Mouse (Mus musculus) thymus, postnatal 36 days (tissue): ENCODE measurements around the gene Tnfrsf23.
"Not testable (repeated sequence)": the region's sequence is repeated elsewhere in the genome, so short reads cannot be mapped to it uniquely, and the experiment has no call there.

Experiments used
- DNase-seq, 2 experiments: peaks; one replicate each; pipeline ENCODE4 v3.0.0; 2022; ENCODE audit warnings: mixed read lengths in 2 of 2

Gene Tnfrsf23

DNA sequence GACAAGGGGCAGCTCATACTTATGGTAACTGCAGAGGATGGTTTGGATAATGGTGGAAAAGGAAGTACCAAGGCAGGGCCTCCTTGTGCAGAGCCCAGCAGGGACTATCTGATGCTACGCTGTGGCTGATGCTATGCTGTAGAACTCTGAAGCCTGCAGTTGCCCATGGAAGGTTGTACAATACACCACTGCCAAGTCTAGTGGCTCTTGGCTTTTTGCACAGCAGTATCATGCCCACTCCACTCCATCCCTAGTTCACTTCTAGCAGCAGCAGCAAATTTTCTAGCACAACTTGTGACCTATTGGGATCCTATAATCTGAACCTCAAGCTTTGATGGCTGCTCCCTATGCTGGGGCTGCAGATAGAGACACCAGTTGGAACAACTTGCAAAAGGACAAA lies 4.1 kb downstream of the Tnfrsf23 start:
- DNase-seq: no peak

DNA sequence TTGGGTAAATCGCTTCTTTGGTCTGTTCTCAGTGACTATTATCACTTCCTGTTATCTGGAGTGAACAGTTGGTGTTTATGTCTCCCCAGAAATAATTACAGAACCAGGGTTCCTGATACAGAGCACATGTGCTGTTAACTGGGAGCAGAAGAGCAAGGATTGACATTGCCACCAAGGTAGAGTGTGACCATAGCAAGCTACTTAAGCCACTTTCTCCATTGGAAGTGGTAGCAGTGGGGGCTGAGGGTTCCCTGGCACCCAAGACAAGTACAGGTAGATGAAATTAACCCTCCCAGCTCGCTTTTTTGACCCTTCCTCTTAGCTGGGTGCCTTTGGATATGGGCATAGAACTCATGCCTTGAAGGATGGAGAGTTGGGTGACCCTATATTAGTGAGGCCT lies 4.8 kb downstream of the Tnfrsf23 start:
- not testable (repeated sequence) for DNase-seq

DNA sequence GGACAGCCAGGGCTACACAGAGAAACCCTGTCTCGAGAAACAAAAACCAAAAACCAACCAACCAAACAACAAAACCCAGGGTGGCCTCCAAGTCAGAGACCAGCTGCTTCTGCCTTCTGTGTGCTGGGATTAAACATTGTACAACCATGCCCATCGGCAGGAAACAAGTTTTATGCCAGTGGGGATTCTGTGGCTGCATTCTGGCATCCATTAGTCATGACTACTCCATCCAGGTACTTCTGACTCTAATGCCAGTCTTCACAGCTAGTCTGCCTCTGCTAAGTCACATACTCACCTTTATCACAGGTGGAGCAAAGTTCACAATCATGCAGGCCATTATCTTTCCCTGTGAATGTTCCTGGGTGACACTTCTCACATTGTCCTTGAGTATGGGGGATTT lies 6.0 kb downstream of the Tnfrsf23 start:
- not testable (repeated sequence) for DNase-seq

DNA sequence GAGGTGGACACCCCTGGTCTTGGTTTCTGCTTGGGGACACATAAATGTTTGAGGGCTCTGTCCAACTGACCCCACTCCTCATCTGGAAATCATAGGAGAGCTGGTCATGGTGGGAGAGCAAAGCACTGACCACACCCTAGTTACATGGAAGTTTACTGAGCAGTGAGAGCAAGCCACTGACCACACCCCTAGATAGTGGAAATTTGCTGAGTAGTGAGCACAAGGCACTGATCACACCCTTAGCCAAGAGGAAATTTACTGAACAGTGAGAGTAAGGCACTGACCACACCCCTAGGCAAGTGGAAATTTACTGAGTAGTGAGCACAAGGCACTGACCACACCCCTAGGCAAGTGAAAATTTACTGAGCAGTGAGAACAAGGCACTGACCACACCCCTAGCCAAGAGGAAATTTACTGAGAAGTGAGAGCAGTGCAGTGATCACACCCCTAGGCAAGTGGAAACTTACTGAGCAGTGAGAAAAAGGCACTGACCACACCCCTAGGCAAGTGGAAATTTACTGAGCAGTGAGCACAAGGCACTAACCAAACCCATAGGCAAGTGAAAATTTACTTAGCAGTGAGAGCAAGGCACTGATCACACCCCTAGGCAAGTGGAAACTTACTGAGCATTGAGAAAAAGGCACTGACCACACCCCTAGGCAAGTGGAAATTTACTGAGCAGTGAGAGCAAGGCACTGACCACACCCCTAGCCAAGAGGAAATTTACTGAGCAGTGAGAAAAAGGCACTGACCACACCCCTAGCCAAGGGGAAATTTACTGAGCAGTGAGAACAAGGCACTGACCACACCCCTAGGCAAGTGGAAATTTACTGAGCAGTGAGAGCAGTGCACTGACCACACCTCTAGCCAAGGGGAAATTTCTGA lies 19.0 kb downstream of the Tnfrsf23 start:
- no peak for DNase-seq

DNA sequence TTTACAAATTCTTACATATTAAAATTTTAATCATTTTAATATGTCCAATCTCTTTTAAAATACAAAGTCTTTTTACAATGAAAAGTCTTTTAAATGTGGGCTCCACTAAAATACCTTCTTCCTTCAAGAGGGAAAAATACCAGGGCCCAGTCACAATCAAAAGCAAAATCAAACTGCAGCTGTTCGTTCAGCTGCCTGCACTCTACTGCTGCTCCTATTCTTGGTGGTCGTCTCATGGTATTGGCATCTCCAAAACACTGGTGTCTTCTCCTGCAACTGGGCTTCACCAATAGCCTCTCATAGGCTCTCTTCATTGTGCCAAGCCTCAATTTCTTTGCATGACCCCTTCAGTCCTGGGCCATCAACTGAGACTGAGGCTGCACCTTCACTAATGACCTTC lies 22.2 kb downstream of the Tnfrsf23 start:
- DNase-seq: no peak

DNA sequence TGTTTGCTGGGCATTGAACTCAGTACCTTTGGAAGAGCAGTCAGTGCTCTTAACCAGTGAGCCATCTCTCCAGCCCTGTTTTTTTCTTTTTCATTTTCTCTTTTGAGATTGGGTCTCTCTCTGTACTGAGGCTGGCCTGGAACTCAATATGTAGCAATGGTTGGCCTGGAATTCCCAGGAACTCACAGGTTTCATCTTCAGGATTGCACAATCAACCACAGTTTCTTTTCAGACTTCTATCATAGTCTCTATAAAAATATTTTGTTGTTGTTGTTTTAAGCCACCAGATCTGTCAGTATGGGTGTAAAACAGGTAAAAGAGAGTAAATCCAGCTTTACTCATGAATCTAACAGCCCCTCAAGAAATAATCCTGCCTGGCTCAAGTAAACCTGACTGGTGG lies 24.9 kb downstream of the Tnfrsf23 start:
- DNase-seq: no peak

DNA sequence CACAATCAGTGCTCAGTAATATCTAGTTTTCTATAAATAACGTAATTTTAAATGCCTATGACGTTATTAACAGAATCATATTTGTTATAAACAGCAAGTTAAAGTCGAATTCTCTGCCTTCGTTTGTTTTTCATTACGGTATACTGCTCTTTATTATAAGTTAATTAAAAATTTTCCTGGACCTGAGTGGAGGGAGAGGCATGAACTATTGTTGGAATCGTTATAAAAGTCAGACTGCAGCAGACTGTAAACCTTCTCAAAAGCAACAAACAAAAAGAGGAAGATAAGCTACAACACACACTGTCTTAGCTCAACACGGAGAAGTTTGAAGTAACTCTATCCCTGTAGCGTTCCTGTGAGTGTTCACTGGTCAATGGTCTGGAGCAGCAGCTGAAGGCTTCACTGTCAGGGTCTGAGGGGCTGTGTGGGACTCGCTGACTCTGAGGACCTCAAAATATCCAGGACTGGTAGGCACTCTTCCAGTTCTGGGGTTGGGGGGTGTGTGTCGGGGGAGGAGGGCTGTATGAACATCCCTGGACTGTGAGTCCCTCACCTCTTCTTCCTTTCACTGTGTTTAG lies 35.8 kb downstream of the Tnfrsf23 start:
- DNase-seq: not testable (repeated sequence)

DNA sequence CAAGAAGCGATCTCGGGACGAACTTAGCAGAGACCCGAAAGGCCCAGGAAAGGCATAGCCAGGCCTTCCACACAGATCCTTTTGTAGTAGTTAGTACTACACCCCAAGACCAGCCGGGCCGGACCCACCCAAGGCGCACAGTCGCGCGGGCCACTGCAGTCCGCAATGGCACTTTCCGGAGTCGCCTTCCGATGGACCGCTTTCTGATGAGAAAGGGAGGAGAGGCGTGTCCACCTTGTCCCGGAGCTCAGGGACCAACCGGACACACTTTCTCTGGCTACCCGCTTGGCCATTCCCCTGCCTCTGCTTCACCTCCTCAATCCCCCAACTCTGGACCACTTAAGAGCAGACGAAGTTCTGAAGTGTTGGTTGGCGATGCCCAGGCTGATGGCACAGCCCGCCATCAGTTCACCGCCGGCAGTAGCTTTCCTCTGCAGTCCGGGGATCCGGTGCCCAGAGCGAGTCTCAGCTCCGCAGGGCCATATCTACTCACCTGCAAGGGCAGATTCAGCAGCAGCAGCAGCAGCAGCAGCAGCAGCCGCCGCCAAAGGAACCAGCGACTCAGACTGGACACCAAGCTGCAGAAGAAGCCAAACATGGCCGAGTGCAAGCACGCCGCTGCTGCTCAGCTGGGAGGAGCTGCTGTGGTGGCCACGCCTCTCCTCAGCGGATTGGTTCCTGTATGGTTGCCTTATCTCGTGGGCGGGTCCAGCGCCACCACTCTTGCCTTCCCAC lies 36.5 kb downstream of the Tnfrsf23 start, which contains the start of gene Tnfrsf22:
Gene Tnfrsf22, minus strand, starts transcription at position 628 of the 735 bp plus-strand sequence.
- peak; percentile 76 to 80 for DNase-seq

DNA sequence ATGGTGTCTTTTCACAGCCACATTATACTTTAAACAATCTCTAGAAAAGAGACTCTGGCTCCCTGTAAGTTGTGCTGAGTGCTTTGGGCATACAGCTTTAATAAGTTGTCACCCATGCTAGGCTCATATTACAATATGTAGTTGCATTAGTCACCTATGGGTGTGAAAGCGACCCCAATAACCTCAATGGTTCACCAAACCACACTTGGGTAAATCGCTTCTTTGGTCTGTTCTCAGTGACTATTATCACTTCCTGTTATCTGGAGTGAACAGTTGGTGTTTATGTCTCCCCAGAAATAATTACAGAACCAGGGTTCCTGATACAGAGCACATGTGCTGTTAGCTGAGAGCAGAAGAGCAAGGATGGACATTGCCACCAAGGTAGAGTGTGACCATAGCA lies 41.7 kb downstream of the Tnfrsf23 start:
- DNase-seq: not testable (repeated sequence)

DNA sequence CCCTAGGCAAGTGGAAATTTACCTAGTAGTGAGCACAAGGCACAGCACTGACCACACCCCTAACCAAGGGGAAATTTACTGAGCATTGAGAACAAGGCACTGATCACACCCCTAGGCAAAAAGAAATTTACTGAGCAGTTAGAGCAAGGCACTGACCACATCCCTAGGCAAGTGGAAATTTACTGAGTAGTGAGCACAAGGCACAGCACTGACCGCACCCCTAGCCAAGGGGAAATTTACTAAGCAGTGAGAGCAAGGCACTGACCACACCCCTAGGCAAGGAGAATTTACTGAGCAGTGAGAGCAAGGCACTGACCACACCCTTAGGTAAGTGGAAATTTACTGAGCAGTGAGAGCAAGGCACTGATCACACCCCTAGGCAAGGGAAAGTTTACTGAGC lies 49.0 kb downstream of the Tnfrsf23 start:
- no peak for DNase-seq

DNA sequence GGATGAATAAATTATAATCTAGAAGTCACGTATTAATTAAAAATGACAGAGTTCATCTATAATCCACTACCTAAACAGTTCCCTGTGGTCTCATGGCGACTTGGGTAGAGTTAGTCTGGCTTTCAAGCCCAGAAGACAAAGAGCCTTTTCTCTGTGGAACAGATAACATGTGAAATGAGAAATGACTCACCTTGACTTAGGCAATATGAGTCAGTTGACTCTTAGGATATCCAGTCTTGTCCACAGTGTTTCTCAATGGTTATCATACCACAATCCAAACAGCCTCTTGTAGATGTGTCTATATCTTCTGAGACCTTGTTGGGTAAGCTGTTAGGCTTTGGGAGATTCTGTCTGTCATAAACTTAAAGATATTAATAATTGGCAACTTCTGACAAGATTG lies 54.2 kb downstream of the Tnfrsf23 start:
- no peak for DNase-seq

DNA sequence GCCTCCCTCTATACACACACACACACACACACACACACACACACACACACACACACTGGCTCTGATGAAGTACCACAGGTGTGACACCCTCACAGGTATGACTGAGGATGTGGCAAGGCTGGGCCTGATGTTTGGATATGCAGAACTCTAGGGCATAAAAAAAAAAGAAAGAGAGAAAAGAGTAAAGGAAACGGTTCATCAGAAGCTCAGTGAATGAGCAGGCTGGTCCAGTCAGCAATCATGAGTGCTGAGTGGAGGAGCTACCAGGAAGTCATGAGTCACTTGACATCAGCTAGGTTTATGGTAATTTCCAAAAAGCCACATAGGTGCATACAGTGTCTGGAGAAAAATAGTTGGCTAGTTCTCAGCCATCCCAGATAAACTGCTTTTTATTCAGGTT lies 56.2 kb downstream of the Tnfrsf23 start:
- DNase-seq: no peak

DNA sequence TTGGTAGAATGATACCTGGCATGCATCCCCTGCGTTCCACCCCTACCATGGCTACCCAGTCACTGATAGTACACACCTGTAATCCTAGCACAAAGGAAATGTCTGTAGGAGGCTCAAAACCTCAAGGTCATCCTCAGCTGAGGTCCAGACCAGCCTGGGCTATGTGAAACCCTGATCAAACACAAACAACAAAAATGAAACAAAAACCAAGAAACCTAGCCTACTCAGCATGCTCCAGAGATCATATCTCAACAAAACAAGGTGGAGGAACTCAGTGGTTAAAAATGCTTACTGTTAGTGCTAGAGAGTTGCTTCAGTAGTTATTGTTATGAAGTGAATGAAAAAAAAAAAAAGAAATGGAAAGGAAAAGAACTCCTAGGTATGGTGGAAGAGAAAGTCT lies 57.1 kb downstream of the Tnfrsf23 start, which contains the start of gene Tnfrsf26:
Gene Tnfrsf26, minus strand, starts transcription at position 183 of the 400 bp plus-strand sequence.
- no peak for DNase-seq

DNA sequence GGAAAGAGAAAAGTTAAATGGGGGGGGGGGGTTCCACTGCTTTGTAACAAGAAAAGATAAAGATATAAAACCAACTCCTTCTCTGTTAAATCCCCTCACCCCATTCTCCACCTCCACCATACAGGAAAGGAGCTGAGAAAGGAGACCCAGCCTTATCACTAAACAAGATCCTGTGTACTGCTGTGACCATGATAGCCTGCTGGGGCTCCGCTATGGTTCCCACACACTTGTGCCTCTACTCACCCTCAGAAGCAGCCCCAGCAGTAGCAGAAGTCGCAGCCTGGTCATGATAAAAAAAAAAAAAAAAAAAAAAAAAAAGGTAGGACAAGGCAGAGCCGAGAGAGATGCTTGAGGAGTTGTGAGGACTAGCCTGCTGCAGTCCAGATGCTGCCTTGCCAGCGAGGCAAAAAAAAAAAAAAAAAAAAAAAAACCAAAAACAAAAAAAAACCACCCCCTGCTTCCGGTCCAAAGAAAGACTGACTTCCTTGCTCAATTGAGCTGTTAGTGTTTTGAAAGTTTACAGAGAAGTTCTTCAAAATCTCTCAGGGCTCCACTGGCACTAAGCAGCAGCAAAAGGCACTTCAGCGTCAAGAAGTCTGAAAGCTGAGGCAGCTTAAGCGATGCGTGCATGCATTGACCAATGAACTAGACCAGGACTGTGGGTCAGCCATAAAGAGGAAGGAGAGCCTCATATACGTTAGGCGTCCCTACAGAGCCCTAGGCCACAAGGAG lies 58.0 kb downstream of the Tnfrsf23 start:
- peak; percentile 18 to 39 for DNase-seq

DNA sequence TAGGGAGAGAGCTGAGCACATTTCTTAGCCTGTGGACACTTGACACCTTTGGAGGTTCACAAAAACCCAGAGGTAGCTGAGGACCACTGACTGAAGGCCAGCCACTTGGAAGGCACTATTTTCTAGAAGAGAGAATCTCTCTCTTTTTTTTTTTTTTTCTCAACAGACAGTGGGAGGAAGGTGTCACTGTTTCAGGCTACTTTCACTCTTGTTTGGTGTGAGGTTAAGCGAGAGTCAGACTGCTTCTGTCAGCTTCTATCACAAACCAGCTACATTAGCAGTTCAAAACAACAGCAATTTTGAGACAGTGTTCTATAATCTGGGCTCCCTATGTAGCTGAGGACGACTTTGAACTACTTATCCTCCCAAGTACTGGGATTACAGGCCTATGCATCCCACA lies 59.5 kb downstream of the Tnfrsf23 start:
- DNase-seq: no peak

DNA sequence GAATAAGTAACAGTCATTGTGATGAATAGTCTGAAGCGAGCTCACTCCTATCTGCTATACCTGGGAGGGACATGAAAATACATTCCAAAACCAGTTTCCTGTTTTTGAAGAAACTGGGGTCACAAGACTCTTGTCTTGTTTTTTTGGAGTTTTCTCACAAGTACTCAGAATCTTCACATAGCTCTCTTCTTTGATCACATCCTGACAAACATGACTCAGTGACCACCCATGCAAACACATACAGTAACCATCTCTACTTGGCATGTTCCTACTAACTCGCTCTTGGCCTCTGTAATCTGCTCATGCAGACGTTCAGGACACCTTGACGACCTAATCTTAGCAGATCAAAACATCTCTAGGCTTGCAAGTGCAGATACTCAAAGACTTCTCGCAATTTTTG lies 60.5 kb downstream of the Tnfrsf23 start:
- no peak for DNase-seq

DNA sequence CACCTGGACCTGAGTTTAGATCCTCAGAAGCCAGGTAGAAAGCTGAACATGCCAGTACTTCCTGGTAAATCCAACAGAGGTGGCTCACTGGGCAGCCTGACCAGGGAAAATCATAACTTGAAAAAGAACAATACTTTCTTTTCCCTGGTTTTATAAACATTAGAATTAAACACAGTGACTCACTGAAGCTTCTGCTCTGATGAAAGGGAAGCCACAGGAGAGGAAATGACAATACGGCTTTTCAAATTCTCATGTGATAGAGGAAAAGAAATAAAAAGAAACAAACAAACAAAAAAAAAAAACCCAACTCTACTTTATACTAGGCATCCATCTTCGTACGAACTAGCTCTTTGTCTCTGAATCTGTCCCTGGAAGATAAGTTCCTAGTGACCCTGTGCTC lies 61.1 kb downstream of the Tnfrsf23 start:
- no peak for DNase-seq

DNA sequence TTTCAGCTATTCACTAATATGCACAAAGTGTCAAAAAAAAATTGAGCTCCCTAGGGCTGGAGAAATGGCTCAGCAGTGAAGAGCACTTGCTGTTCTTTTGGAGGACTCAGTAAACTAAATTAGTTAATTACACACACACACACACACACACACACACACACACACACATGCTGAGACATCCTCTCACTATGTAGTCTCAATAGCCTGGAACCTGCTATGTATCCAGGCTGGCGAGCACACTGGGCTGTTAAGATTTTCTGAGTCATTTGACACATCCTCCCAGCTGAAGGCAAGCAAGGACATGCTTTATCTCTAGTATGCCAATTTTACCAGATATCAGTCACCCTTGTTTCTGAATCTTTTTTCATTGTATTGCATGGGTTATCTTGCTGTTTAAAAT lies 64.7 kb downstream of the Tnfrsf23 start:
- no peak for DNase-seq
